Mouse (Mus musculus) olfactory bulb, adult 2 months (tissue): Measurements from ENCODE around the gene Ikzf3. TPM values are rescaled to one million over a fixed set of nuclear protein-coding genes. Genes with fewer than 3 reads are reported as not detected.

ENCODE experiments used
- H3K27ac ChIP-seq: fragments of 200-500 bp; 2 replicates; pipeline ENCODE4 v1.5.1; 2012; ENCODE audit warnings: low read depth, low read length; ENCODE audit not compliant: insufficient read depth
- H3K4me1 ChIP-seq: fragments of 200-500 bp; 2 replicates; pipeline ENCODE4 v1.6.1; 2012; ENCODE audit warnings: low read length; ENCODE audit not compliant: control insufficient read depth, insufficient read depth
- H3K4me3 ChIP-seq: fragments of 200-500 bp; 2 replicates; pipeline ENCODE4 v1.5.1; 2012; ENCODE audit warnings: mild to moderate bottlenecking, low read depth, low read length, moderate library complexity; ENCODE audit not compliant: insufficient read depth
- CTCF ChIP-seq: fragments of 200-500 bp; IDR thresholded peaks from 2 replicates; pipeline ENCODE4 v1.5.1; 2012; ENCODE audit warnings: low read depth, mild to moderate bottlenecking, low read length, moderate library complexity; ENCODE audit not compliant: insufficient read depth
- POLR2A ChIP-seq: fragments of 200-500 bp; IDR thresholded peaks from 2 replicates; pipeline ENCODE4 v1.6.1; 2012; ENCODE audit warnings: mild to moderate bottlenecking, low read depth, low read length, moderate library complexity; ENCODE audit not compliant: insufficient read depth
- WGBS: fragments of 180-500 bp; shearing (Covaris S2); methylation state at CpG from one replicate; pipeline ENCODE4 v1.1.7; 2018; 5-methylcytosine and 5-hydroxymethylcytosine counted together
- polyA plus RNA-seq: library from polyadenylated mRNA; stranded (reverse); fragments of >200 nt; gene quantifications from 2 replicates; pipeline ENCODE4 v1.2.4, GENCODE M21; 2012; ENCODE audit warnings: low replicate concordance; ENCODE audit not compliant: missing spikeins, insufficient read depth, insufficient read length

Gene Ikzf3
- polyA plus RNA-seq, 1 experiment = not detected

GRCm38 (mm10) chr11:98550975-98551828 lies 5.4 kb upstream of the Ikzf3 start, which contains the start of gene Zpbp2:
Gene Zpbp2, plus strand, starts transcription at chr11:98551097.
- Histone ChIP-seq H3K27ac (peak within 1 kb of the TSS; percentile 92), H3K4me1 (peaks cover 7% of the 10 kb centered on the region), H3K4me3 (peak within 1 kb of the TSS; percentile 71)
- peak; percentile 58; the same call in 1 of the 2 replicates for TF ChIP-seq POLR2A
- no peak for TF ChIP-seq CTCF
- WGBS = 1% methylated on average over 51 of the region's 51 CpGs

GRCm38 (mm10) chr11:98550311-98550974 lies 4.6 kb upstream of the Ikzf3 start:
- Histone ChIP-seq H3K4me1 (peaks cover 9% of the 10 kb centered on the region), H3K27ac (no peak overlapping the region), H3K4me3 (peak overlapping the region; percentile 71)
- no peak for TF ChIP-seq CTCF
- no peak for TF ChIP-seq POLR2A
- WGBS = 19% methylated on average over 20 of the region's 20 CpGs

- H3K4me3 ChIP-seq = no peak overlapping the region
- H3K4me1 ChIP-seq = peaks cover 9% of the 10 kb centered on the region
- 72% methylated on average over 4 of the region's 4 CpGs for WGBS
- no peak overlapping the region for H3K27ac ChIP-seq
- TF ChIP-seq POLR2A = no peak
- TF ChIP-seq CTCF = no peak
Measured at GRCm38 (mm10) chr11:98549363-98549762, 3.5 kb upstream of the Ikzf3 start.

- TF ChIP-seq POLR2A (no peak), CTCF (no peak)
- peaks cover 9% of the 10 kb centered on the region for H3K4me1 ChIP-seq
- no peak overlapping the region for H3K4me3 ChIP-seq
- WGBS = 53% methylated on average over 3 of the region's 3 CpGs
- H3K27ac ChIP-seq = no peak overlapping the region
Measured at GRCm38 (mm10) chr11:98547308-98547693, 1.5 kb upstream of the Ikzf3 start.

- H3K4me3 ChIP-seq = no peak overlapping the region
- 46% methylated on average over 12 of the region's 12 CpGs for WGBS
- H3K27ac ChIP-seq = no peak overlapping the region
- TF ChIP-seq POLR2A (no peak), CTCF (no peak)
- H3K4me1 ChIP-seq = peaks cover 9% of the 10 kb centered on the region
Measured at GRCm38 (mm10) chr11:98546529-98547307, 887 bp upstream of the Ikzf3 start.

GRCm38 (mm10) chr11:98544890-98545677 lies 747 bp downstream of the Ikzf3 start:
- 6% methylated on average over 16 of the region's 16 CpGs for WGBS

GRCm38 (mm10) chr11:98543414-98543813 lies 2.4 kb downstream of the Ikzf3 start:
- 90% methylated on average over 1 of the region's 1 CpGs for WGBS
- no peak for TF ChIP-seq POLR2A
- TF ChIP-seq CTCF = no peak
- Histone ChIP-seq H3K4me3 (no peak overlapping the region), H3K4me1 (peaks cover 3% of the 10 kb centered on the region; the same call in 1 of the 2 replicates), H3K27ac (no peak overlapping the region)

More at GRCm38 (mm10) chr11:98544890-98545677, 747 bp downstream of the Ikzf3 start:
- no peak for TF ChIP-seq POLR2A
- no peak for TF ChIP-seq CTCF
- peaks cover 3% of the 10 kb centered on the region; the same call in 1 of the 2 replicates for H3K4me1 ChIP-seq
- peak overlapping the region; percentile 44 for H3K4me3 ChIP-seq
- H3K27ac ChIP-seq = no peak overlapping the region

GRCm38 (mm10) chr11:98542553-98542952 lies 3.3 kb downstream of the Ikzf3 start:
- Histone ChIP-seq H3K4me1 (peaks cover 3% of the 10 kb centered on the region; the same call in 1 of the 2 replicates), H3K4me3 (no peak overlapping the region), H3K27ac (no peak overlapping the region)
- no peak for TF ChIP-seq POLR2A
- no peak for TF ChIP-seq CTCF
- 79% methylated on average over 8 of the region's 8 CpGs for WGBS
